Comparison of ENCODE assay signal across 8 mouse cellular contexts in genomic region chr7:7188191-7188942, GRCm38 (mm10). TPM values are rescaled to one million over a fixed set of nuclear protein-coding genes. Genes with fewer than 3 reads are reported as not detected.
DNase-seq lines count a peak whose midpoint lies in the region.

No protein-coding gene starts in this region.

- H3K27me3 ChIP-seq in megakaryocyte, embryonic 14.5 days (replicated peaks) = no peaks in the 10 kb centered on the region

- H3K4me1 ChIP-seq in megakaryocyte, embryonic 14.5 days = peaks cover 7% of the 10 kb centered on the region

- H3K4me3 ChIP-seq in megakaryocyte, embryonic 14.5 days (replicated peaks) = peak overlapping the region; percentile 90

- H3K36me3 ChIP-seq in megakaryocyte, embryonic 14.5 days (replicated peaks; ENCODE audit: low read length) = no peaks in the 10 kb centered on the region

- no peaks in the 10 kb centered on the region for H3K9me3 ChIP-seq in megakaryocyte, embryonic 14.5 days

- DNase-seq in WW6 (ENCODE audit: low read depth, low spot score) = peak; percentile 42
- peak; percentile 59 to 74 for DNase-seq in cerebellum, postnatal 4 days (ENCODE audit: low spot score in 2 of 2)
- DNase-seq in gastrocnemius, adult 18-20 months (ENCODE audit: low spot score) = peak; percentile 45
- peak; percentile 79 for DNase-seq in induced T-regulatory cell, adult 2 months (ENCODE audit: low read depth)
- peak; percentile 45 to 77 for DNase-seq in left cerebral cortex, adult 9 months (ENCODE audit: low spot score in 2 of 2)
- peak; percentile 82 to 86 for DNase-seq in right cerebral cortex, adult 2 months (ENCODE audit: low spot score in 2 of 2)
- peak; percentile 67 for DNase-seq in urinary bladder, postnatal 25 days (ENCODE audit: low spot score)

RNA-seq across cellular contexts. Expression of gene Zfp418, which starts 17.2 kb away (rescaled TPM):
- total RNA-seq in gastrocnemius, adult 18-20 months (2021) = 1 to 10 TPM; 1.9 to 2.2 TPM
- 0.09 TPM in 1 of 2 replicates, not detected in the other for polyA plus RNA-seq in megakaryocyte, embryonic 14.5 days (2012; ENCODE audit: insufficient read depth, low replicate concordance)

RNA-seq across cellular contexts. Expression of gene Zfp772, which starts 21.4 kb away (rescaled TPM):
- 1 to 10 TPM; 2.3 TPM for total RNA-seq in gastrocnemius, adult 18-20 months (2021)
- not detected in 2 replicates for polyA plus RNA-seq in megakaryocyte, embryonic 14.5 days (2012; ENCODE audit: insufficient read depth, low replicate concordance)

RNA-seq across cellular contexts. Expression of gene Zfp773, which starts 51.8 kb away (rescaled TPM):
- 1 to 10 TPM; 1.2 to 1.3 TPM for total RNA-seq in gastrocnemius, adult 18-20 months (2021)
- polyA plus RNA-seq in megakaryocyte, embryonic 14.5 days (2012; ENCODE audit: insufficient read depth, low replicate concordance) = not detected in 2 replicates

RNA-seq across cellular contexts. Expression of gene Vmn2r29, which starts 58.8 kb away (rescaled TPM):
- total RNA-seq in gastrocnemius, adult 18-20 months (2021) = under 1 TPM in 1 of 2 experiments, not detected in 1; 0.09 TPM
- not detected in 2 replicates for polyA plus RNA-seq in megakaryocyte, embryonic 14.5 days (2012; ENCODE audit: insufficient read depth, low replicate concordance)

Comparison
In these comparisons a context has a peak if more than half of its experiments do, and no peak if none do; other contexts are left out.
1. Peak in every context shown above with its lines: DNase-seq and H3K4me3 ChIP-seq.